Mouse (Mus musculus): ENCODE results near the gene Nucb1. TPM values are rescaled to one million over a fixed set of nuclear protein-coding genes. Genes with fewer than 3 reads are reported as not detected.
"Not testable (repeated sequence)": the region's sequence is repeated elsewhere in the genome, so short reads cannot be mapped to it uniquely, and the experiment has no call there.

Nucb1 gene
- polyA plus RNA-seq, 1 experiment, result 447 TPM

DNA sequence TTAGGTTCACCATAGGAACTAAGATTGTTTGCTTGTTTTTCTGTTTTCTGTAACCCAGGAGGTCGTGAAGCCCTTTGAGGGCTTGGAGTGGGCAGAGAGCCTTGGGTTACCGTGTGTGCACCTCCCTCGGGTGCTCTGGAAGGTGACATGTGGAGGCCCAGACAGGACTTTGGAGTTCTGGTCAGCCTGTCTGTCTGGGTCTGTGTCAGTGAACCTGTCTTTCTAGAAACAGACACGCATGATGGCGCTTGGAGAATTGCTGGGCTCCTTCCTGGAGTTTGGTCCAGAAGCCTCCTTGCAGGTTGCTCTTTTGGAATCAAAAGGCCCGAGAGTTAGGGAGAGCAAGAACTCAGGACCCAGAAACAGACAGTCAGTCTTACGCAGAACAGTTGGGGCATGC is 49.8 kb downstream of the Nucb1 start:
- H3K4me1 ChIP-seq (ENCODE audit: control insufficient read depth, insufficient read depth, low read length), result peaks cover 12% of the 10 kb centered on the region
- TF ChIP-seq CTCF (IDR thresholded peaks at IDR 0.05; ENCODE audit: borderline replicate concordance, insufficient read depth, low read length) (no peak), POLR2A (IDR thresholded peaks at IDR 0.05; ENCODE audit: low read depth, low read length) (no peak)
- H3K4me3 ChIP-seq (ENCODE audit: insufficient read depth, low read length), result no peak overlapping the region
- H3K27ac ChIP-seq (ENCODE audit: insufficient read depth, low read length), result peak overlapping the region; percentile 96

DNA sequence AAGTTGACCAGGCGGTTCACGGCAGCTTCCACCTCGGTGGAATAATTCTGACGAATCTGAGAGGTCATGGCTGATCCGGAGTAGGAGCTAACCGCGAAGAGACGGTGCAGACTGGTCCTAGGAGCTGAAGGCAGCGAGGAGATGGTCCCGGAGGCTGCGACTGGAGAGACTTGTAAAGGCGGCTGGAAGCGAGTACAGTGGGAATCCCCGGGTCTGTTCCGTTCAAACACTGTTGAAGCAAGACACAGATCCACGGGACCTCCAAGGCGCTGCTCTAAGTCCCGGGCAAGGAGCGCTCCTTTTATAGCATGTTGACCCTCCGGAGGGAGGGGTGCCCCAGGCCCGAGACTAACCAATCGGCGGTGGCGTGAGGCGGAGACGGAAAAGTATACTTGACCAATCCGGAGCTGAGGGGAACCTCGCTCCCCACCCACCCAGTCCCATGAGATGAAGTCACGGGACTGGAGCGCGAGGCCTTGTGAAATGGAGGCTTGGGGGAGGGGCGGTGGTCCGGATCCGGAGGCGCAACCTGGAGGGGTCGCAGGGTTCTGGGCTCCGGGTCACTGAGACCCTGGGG is 50.6 kb downstream of the Nucb1 start, which contains the start of gene Ftl1:
Gene Ftl1, minus strand, starts transcription at position 321 of the 577 bp plus-strand sequence.
- H3K27ac ChIP-seq (ENCODE audit: insufficient read depth, low read length), result peak within 1 kb of the TSS; percentile 96
- H3K4me3 ChIP-seq (ENCODE audit: insufficient read depth, low read length), result peak within 1 kb of the TSS; percentile 67
- TF ChIP-seq POLR2A (IDR thresholded peaks at IDR 0.05; ENCODE audit: low read depth, low read length), result peak; percentile 86
- not testable (repeated sequence) for H3K4me1 ChIP-seq (ENCODE audit: control insufficient read depth, insufficient read depth, low read length)

- peak overlapping the region; percentile 67 for H3K4me3 ChIP-seq (ENCODE audit: insufficient read depth, low read length)
- H3K4me1 ChIP-seq (ENCODE audit: control insufficient read depth, insufficient read depth, low read length), result peaks cover 9% of the 10 kb centered on the region
- peak overlapping the region; percentile 73 for H3K27ac ChIP-seq (ENCODE audit: insufficient read depth, low read length)
- peak; percentile 68 for TF ChIP-seq POLR2A (IDR thresholded peaks at IDR 0.05; ENCODE audit: low read depth, low read length)
- no peak for TF ChIP-seq CTCF (IDR thresholded peaks at IDR 0.05; ENCODE audit: borderline replicate concordance, insufficient read depth, low read length)
Measured at GRCm38 (mm10) chr7:45458748-45459563, 51.2 kb downstream of the Nucb1 start.

DNA sequence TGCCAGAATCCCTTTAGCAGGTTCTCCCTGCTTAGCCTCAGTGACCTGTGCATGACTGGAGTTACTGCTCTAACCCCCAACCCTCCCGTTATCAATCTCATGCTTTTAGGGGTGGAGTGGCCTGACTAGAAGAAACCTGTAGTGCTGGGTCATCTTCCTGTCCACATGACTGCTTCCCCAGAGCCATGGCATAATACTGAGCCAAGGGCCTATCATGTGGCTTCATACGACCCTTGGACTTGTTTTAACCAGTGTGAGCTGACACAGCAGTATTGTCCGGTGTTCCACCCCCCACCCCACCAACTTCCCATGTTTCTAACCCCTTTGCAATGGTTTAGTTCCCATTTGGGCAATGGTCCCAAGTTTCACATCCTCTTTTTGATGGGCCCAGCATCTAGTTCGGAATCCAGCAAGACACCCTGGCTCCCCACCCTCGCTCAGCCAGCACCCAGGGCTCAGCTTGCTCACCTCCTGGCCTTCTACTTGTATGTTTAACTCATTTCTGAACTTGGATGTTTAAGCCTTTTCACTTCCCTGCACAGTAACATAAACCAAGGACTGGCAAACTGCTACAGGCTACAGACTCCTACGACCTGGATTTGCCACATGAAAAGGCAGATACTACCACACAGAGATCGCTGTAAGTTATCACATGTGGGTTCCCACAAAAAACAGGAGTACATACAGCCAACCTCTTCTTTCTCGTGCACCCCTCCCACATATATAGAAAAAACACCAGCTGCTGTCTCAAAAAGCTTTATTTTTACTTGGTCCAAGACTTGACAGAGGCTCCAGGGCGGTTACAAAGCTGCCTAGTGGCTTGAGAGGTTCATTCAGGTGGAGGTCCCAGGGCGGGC is 52.8 kb downstream of the Nucb1 start:
- Histone ChIP-seq H3K4me3 (ENCODE audit: insufficient read depth, low read length) (peak overlapping the region; percentile 67), H3K27ac (ENCODE audit: insufficient read depth, low read length) (peak overlapping the region; percentile 73), H3K4me1 (ENCODE audit: control insufficient read depth, insufficient read depth, low read length) (peaks cover 5% of the 10 kb centered on the region; the same call in 1 of the 2 replicates)
- no peak for TF ChIP-seq CTCF (IDR thresholded peaks at IDR 0.05; ENCODE audit: borderline replicate concordance, insufficient read depth, low read length)
- TF ChIP-seq POLR2A (IDR thresholded peaks at IDR 0.05; ENCODE audit: low read depth, low read length), result peak; percentile 85

DNA sequence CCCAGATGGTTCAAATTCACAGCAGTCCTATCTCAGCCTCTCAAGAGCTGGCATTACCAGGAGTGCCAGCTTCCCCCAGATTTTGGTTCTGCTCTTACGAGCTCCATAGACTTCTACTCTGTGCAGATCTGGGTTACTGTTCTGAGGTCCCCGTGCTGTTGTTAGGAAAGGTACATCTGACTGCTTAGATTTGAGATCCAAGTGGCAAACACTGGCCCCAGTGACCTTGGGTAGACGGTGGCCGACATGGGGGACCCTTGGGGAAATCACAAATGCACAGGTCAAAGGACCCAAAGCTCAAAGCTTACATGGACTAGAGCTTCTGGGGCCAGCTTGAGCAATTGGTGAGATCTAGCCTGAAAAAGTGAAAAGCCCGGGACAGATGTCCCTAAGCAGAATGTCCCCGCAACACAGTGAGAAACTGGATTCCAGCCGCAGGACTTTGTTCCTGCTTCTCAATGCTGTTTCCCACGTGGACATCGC is 53.4 kb downstream of the Nucb1 start:
- H3K4me3 ChIP-seq (ENCODE audit: insufficient read depth, low read length), result peak overlapping the region; percentile 67
- H3K4me1 ChIP-seq (ENCODE audit: control insufficient read depth, insufficient read depth, low read length), result peaks cover 5% of the 10 kb centered on the region; the same call in 1 of the 2 replicates

DNA sequence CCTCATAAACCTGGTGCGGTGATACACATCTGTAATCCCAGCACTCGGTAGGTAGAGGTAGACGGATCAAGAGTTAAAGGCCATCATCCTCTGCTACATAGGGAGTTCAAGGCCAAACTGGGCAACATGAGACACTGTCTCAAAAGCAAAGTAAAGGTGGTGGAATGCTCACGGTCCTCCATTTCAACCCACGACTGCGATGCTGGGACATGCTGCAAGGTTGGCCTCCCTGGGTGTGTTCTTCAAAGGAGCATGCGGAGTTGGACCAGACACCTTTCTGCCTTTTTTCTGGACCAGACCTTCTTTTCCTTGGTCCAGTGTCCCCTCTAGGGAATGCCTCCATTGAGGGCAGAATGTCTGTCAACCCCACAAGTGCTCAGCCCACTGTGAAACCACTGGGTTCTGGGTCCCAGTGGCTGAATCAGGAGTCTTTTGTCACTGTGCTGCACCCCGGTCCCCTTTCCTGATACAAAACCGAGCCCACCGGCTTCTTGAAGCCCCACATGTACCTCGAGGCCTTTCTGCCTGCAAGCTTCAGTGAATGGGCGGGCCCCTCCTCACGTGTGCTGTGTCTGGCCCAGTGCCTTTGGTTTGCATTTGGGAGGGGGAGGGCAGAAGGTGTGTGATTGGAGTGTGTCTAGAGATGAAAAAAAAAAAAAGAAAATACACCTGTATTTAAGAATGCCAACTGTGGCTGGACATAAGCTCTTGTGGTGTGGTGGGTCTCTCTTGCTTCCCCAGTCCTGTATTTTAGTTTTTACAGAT is 54.1 kb downstream of the Nucb1 start:
- Histone ChIP-seq H3K4me1 (ENCODE audit: control insufficient read depth, insufficient read depth, low read length) (peaks cover 5% of the 10 kb centered on the region; the same call in 1 of the 2 replicates), H3K27ac (ENCODE audit: insufficient read depth, low read length) (no peak overlapping the region), H3K4me3 (ENCODE audit: insufficient read depth, low read length) (no peak overlapping the region)
- no peak for TF ChIP-seq CTCF (IDR thresholded peaks at IDR 0.05; ENCODE audit: borderline replicate concordance, insufficient read depth, low read length)
- peak; percentile 2; the same call in 1 of the 2 replicates for TF ChIP-seq POLR2A (IDR thresholded peaks at IDR 0.05; ENCODE audit: low read depth, low read length)

More for the DNA sequence above, 53.4 kb downstream of the Nucb1 start:
- H3K27ac ChIP-seq (ENCODE audit: insufficient read depth, low read length), result peak overlapping the region; percentile 73
- TF ChIP-seq CTCF (IDR thresholded peaks at IDR 0.05; ENCODE audit: borderline replicate concordance, insufficient read depth, low read length), result no peak

- no peak overlapping the region for H3K27ac ChIP-seq (ENCODE audit: insufficient read depth, low read length)
- H3K4me3 ChIP-seq (ENCODE audit: insufficient read depth, low read length), result no peak overlapping the region
- TF ChIP-seq CTCF (IDR thresholded peaks at IDR 0.05; ENCODE audit: borderline replicate concordance, insufficient read depth, low read length) (no peak), POLR2A (IDR thresholded peaks at IDR 0.05; ENCODE audit: low read depth, low read length) (no peak)
- no peaks in the 10 kb centered on the region for H3K4me1 ChIP-seq (ENCODE audit: control insufficient read depth, insufficient read depth, low read length)
Measured at GRCm38 (mm10) chr7:45454971-45455370, 55.2 kb downstream of the Nucb1 start.

DNA sequence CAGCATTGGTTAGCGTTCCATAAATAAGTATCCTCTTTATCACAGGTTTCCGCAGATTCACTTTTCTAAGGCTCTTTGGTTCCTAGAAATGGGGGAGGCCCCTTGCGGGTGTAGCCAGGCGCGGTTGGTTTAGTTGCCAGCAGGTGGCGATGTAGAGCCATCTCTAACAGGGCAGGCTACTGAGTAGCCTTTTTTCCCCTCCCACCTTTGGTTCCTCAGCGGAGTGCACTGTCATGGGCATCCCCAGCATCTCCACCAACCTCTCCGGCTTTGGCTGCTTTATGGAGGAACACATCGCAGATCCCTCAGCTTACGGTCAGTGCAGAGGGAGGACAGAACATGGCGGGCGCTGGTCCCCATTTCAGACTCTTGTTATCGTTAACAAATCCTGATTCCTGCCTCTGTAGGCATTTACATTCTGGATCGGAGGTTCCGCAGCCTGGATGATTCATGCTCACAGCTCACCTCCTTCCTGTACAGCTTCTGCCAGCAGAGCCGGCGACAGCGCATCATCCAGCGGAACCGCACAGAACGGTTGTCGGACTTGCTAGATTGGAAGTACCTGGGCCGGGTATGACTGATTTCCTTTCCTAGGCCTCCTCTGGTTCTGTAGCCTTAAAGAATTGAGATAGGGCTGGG is 58.7 kb downstream of the Nucb1 start:
- Histone ChIP-seq H3K4me1 (ENCODE audit: control insufficient read depth, insufficient read depth, low read length) (no peaks in the 10 kb centered on the region), H3K4me3 (ENCODE audit: insufficient read depth, low read length) (no peak overlapping the region), H3K27ac (ENCODE audit: insufficient read depth, low read length) (no peak overlapping the region)
- peak; percentile 41 for TF ChIP-seq CTCF (IDR thresholded peaks at IDR 0.05; ENCODE audit: borderline replicate concordance, insufficient read depth, low read length)
- no peak for TF ChIP-seq POLR2A (IDR thresholded peaks at IDR 0.05; ENCODE audit: low read depth, low read length)
